Mouse (Mus musculus) MEL (cell line): ENCODE results near the gene Mxra8.

Source experiments
- CTCF ChIP-seq, 3 experiments: IDR thresholded peaks in 2 of 3; conservative IDR thresholded peaks in 1 of 3; 2 replicates each; pipeline ENCODE4 v1.5.1; 2011 to 2012; ENCODE audit warnings: low read length in 3 of 3, low read depth in 2 of 3, mild to moderate bottlenecking in 2 of 3, improper control_type of control experiment in 1 of 3, inconsistent platforms in 1 of 3, mixed read lengths in 1 of 3, moderate library complexity in 1 of 3; ENCODE audit not compliant: control insufficient read depth in 1 of 3, insufficient read depth in 1 of 3, poor library complexity in 1 of 3, severe bottlenecking in 1 of 3
- GATA1 ChIP-seq: IDR thresholded peaks from 2 replicates; pipeline ENCODE4 v1.6.1; 2011; ENCODE audit warnings: low read depth, low read length, improper control_type of control experiment

- TF ChIP-seq CTCF (IDR thresholded peaks at IDR 0.05 in 2 of 3, conservative IDR thresholded peaks at IDR 0.05 in 1 of 3; ENCODE audit: control insufficient read depth in 1 of 3, insufficient read depth in 1 of 3, low read depth in 2 of 3, low read length in 3 of 3, poor library complexity in 1 of 3, severe bottlenecking in 1 of 3): peak in 1 of 3 experiments; percentile 34; a peak in 1 of 6 replicates
- TF ChIP-seq GATA1: no peak
Observed at GRCm38 (mm10) chr4:155847591-155848352, 8.3 kb downstream of the Mxra8 start.
